Mouse (Mus musculus) adrenal gland, postnatal 14 days (tissue): ENCODE measurements around the gene Nkx2-5. TPM values are rescaled to one million over a fixed set of nuclear protein-coding genes. Genes with fewer than 3 reads are reported as not detected.

ENCODE experiments used
- DNase-seq: peaks from one replicate; pipeline ENCODE4 v3.0.0; 2021; ENCODE audit warnings: mixed read lengths
- total RNA-seq: library from RNA; stranded (reverse); gene quantifications from 2 replicates; pipeline ENCODE4 v1.2.3, GENCODE M21; 2021

Nkx2-5 gene
- total RNA-seq, 1 experiment from 2014 or later, result not detected

DNA sequence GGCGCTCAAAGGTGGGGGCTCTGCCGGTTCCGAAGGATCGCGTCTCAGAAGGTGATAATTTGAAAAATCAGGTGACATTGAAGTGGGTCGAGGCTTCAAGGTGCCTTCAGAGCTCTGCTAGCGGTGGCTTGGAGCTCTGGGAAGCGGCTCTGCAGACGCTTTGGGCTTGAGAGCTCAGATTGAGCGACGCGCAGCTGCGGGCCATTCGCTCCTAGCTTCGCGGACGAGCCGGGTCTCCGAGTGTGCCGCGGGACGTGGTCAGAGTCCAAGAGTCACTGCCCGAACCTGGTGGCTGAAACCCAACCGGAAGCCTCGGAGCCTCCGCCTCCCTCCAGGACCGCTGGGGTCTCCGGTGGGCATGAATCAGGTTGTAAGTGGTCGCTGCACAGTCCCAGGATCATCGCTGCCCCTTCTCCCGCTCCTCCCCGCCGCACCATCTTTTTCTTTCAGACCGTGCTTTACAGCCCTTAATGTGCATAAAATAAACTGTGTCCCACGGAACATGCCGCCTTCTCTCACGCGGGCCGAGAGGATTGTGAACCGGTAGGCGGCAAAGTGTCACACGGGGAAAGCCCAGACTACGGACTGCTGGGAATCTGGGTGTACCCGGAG lies 5.0 kb upstream of the Nkx2-5 start:
- no peak for DNase-seq

- DNase-seq, result no peak
These were observed 4.4 kb upstream of the Nkx2-5 start for GRCm38 (mm10) chr17:26849106-26849745.

- no peak for DNase-seq
These were observed 3.4 kb upstream of the Nkx2-5 start for GRCm38 (mm10) chr17:26848236-26848635.

DNA sequence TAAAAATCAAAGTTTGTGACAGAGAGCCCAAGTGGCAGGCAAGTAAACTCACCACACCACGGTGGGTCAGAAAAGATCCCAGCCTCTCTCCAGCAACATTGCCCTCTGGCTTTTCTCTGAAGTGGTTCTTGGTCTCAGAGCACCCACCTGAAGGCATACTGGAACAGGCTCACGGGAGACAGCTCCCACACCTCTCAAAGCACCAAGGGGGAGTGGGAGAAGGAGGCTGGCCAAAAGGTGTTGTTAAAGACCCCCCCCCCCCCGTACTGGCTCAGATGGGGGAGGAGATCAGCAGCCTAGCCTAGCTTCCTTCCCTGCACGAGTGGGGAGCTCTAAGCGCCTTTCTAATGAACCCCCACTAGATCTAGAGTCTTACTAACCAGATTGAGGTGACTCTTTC lies 3.0 kb upstream of the Nkx2-5 start:
- no peak for DNase-seq

GRCm38 (mm10) chr17:26846411-26846810 lies 1.6 kb upstream of the Nkx2-5 start:
- DNase-seq, result no peak

DNA sequence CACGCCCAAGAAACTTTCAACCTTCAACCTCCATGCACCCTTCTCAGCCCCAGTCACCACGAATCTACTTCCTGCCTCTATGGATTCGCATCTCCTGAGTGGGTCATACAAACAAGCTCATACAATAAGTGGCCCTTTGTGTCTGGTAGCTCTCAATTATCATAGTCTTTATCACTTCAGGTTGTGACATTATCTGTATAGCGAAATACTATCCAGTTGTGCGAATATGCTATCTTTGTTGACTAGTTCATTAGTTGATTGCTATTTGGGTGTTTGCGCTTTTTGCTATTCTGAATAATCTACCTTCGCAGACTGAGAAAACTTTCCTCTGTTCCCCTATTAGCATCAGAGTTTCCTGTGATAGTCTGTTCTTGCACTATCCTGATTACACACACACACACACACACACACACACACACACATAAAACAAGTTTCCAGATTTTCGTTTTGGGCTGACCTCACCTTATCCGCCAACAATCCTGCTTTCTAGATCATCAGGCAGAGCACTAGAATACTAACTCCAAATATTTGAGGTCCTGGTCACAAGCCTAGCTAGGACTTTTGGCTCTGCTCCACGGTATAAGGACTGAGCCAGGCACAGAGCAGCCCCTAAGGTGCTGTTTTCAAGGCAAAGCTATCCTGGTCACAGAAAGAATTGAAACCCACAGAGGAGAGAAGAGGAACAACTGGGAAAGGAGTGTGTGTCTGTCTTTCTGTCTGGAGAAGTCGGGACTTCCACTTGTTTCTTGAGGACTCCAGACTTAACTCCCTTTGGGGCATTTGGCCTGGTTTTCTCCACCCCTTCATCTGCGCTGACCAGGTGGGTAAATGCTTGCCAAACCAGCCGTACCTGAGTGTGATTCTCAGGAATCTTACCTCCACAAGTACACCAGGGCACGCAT lies 591 bp upstream of the Nkx2-5 start:
- DNase-seq, result no peak

GRCm38 (mm10) chr17:26844371-26844851 lies 398 bp downstream of the Nkx2-5 start:
- DNase-seq, result no peak

GRCm38 (mm10) chr17:26843696-26844236 lies 1.0 kb downstream of the Nkx2-5 start:
- DNase-seq, result no peak

DNA sequence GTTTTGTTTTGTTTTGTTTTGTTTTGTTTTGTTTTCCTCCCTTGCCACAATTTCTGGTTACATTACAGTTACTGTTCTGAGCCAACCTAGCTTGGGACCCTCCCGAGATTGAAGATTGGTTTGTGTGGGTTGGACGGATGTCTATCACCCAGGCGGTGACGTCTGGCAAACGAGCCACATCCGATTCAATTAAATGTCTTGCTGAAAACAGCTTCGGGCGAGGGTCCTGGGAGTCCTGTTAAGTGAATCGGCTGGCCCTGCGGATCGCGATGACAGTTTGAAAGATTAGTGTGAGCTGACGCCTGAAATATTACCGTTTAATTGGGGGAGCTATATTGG lies 1.6 kb downstream of the Nkx2-5 start:
- no peak for DNase-seq

DNA sequence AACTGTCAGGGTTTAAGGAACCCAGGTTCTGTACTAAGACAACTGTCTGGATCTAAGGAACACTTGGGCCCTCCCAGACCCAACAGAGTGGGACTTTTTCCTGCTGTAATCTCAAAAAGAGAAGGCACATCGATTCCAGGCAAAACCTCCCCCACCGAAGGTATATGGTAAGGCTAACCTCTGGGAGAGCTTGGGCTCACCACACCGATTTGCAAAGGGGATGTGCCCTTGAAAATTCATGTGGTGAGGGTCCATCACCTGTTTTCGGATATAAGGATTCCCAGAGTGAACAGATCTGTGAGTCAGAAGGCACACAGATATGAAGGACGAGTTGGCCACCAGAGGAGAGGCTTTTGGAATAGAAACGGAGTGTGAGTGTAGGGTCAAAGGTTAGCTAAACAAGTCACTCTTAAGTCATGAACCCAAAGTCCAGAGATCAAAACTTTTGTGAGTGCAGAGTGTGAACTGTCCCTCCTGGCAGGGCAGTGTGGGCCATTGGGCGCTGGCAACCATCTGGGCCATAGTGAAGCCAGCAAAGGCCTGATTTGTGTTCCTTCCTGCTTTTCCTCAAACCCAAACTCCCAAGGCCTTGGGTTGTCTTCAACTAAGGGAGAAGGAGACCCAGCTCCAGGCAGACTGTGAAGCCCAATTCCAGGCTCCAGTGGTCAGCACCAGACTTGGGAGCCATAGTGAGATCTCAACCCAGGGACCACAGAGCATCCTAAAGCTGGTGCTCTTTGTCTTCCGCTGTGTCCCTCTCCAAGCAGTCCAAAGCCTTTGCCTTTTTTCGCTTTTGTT lies 2.2 kb downstream of the Nkx2-5 start:
- DNase-seq, result no peak

DNA sequence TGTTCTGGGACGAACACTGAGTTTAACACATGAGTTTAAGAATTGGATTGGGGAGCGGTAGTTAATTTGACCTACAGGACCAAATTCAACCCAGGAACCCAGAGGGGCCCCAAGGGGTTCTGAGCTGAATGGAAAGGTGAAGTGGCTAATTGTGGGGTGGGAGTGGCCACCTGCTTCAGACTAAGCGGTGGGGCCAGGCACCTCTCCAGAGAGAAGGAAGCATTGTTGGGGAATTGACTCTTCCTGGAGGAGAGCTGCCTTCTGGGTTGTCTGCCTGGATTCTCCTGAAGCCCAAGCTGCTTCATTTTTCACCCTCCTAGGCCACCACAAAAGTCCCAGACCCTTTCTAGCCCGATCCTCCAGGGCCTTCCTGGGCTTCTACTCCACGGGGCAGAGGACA lies 2.8 kb downstream of the Nkx2-5 start:
- DNase-seq, result no peak

DNA sequence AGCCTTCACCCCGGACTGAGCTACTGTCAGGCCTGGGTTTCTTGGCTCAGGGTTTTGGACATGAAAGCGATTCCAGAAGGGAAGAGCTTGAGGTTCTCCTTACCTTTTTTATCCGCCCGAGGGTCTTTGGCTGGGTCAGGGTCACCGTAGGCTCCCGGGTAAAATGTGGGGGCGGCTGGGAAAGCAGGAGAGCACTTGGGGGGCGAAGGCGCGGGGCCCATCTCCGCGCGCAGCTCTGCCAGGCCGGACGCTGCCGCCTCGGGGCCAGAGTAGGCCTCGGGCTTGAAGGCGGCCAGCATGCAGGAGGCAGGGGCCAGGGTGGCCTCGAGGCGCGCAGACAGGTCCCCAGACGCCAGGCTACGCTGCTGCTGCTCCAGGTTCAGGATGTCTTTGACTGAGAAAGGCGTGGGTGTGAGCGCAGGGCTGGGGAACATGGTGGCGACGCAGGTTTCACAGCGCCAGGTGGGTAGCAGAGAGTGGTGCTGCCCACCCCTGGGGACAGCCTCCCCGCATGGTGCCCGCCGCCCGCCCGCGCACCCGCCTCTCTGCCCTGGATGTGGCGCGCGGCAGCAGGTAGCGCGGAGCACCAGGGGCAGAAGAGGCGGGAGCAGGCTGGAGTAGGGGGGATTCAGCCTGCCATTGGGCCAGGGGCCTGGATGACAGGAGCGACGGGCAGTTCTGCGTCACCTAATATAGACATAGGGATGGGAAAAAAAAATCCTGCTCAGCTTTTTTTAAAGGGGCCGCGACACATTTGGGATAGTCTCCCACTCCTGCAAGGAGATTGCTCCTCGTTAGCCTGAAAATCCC lies 3.7 kb downstream of the Nkx2-5 start:
- DNase-seq, result no peak

GRCm38 (mm10) chr17:26840439-26840780 lies 4.4 kb downstream of the Nkx2-5 start:
- no peak for DNase-seq

DNA sequence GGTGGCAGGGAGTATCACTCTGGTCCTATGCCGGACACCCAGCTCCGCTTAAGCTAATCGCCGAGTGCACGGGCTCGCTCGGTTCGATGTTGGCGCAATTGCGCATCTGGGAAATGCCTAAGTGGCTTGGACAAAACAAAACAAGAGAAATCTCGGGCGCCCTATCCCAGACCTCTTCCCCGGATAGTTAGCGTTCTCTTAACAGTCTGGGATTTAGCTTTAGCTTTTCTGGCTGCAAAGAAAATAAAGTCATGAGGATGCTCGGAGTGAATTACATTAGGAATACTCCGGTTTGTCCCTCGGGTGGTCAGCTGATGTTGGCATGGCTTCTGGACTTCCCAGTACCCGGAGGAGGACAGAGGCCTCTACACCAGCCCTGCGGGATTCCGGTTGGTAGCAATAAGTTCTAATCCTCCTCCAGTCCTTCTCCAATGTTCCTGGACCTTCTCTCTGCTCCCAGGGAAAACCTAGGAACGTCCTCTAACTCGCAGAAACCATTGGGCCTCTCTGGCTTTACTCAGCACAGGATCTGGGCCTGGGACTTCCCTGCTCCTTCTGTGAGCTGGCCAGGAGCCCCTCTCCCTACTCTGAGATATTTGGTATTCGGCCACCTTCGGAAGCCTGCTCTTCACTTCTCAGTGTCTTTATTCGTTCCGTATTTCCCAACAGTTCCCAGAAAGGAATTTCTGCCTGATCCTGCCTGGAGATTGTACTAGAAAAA lies 4.9 kb downstream of the Nkx2-5 start:
- DNase-seq, result no peak

- DNase-seq, result no peak
These were observed 5.7 kb downstream of the Nkx2-5 start for GRCm38 (mm10) chr17:26838911-26839717.

GRCm38 (mm10) chr17:26838191-26838910 lies 6.5 kb downstream of the Nkx2-5 start:
- no peak for DNase-seq

DNA sequence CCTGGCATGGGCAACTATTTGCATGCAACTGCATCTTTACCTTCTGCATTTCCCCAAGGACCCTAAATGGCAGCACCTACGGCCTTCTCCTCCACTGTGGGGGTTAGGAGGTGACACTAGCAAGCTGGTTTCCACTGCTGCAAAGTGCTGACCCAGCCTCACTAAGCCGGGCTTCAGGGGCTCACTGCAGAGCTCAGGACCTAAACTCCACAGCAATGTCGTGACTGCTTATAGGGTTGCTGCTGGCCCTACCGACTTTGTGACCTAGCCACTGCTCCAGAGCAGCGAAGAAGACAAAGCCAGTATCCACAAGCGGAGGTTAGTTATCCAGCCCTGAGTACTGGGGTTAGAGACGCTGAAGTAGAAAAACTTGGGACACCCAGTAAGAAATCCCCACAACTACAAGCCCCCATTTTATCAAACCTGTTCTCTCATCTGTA lies 7.2 kb downstream of the Nkx2-5 start:
- DNase-seq, result no peak

GRCm38 (mm10) chr17:26836786-26837545 lies 7.8 kb downstream of the Nkx2-5 start:
- no peak for DNase-seq
